Mouse (Mus musculus): ENCODE measurements around the gene Slc40a1. TPM values are rescaled to one million over a fixed set of nuclear protein-coding genes. Genes with fewer than 3 reads are reported as not detected.
A peak's percentile ranks its signal among the peaks of the same experiment; 100 is the strongest.

Gene Slc40a1
- 74.0 and 83.9 TPM in 2 replicates for polyA plus RNA-seq (2014; fragmentation: Nextera tagmentation; extraction: Ambion mirVana)

DNA sequence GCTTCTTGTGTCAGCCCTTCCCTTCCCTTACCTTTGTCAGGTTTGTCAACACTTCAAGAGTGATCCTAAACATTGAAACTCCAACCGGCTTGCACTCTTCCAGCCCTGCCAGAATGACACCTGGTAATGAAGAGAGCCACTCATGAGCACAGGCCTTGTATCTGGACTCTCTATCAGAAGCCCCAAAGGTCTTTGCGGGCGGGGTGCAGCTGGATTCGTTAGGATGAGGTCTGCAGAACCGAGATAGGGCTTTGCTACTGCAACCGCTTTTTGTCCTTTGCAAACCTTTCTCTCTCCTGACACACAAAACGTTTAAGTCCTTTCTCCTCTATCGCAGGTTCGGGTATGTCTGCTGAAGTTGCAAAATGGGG, at the start of gene Slc40a1:
TSS of gene Slc40a1 (minus strand) at position 131 of the 371 bp plus-strand sequence.
- Histone ChIP-seq H3K9me3 (ENCODE audit: control insufficient read depth, low read depth, low read length) (no peaks in the 10 kb centered on the region), H3K4me2 (replicated peaks; ENCODE audit: low read depth, low read length) (peak within 1 kb of the TSS; percentile 74), H3K36me3 (ENCODE audit: control insufficient read depth, insufficient read depth, low read length) (no peaks in the 10 kb centered on the region), H3K27ac (ENCODE audit: low read length) (peak within 1 kb of the TSS; percentile 44; the same call in 1 of the 2 replicates), H3K4me1 (ENCODE audit: control insufficient read depth, insufficient read depth, low read length) (0 out of 2 replicates have a peak, but pooled peaks cover 2% of the 10 kb centered on the region), H3K27me3 (ENCODE audit: control insufficient read depth, insufficient read depth, low read length) (no peaks in the 10 kb centered on the region), H3K9ac (replicated peaks; ENCODE audit: low read depth, low read length) (peak within 1 kb of the TSS; percentile 45), H3K4me3 (ENCODE audit: low read depth, low read length) (peak within 1 kb of the TSS; percentile 53)
- peak; percentile 30; the same call in 1 of the 2 replicates for ATAC-seq (ENCODE audit: insufficient number of reproducible peaks, insufficient read depth, low FRiP score, low read depth)
- 26% methylated on average over 9 of the region's 9 CpGs for WGBS

GRCm38 (mm10) chr1:45971314-45971713, 45.0 kb upstream of the Slc40a1 start:
- WGBS = 84% methylated on average over 4 of the region's 4 CpGs
- no peaks in the 10 kb centered on the region for H3K27me3 ChIP-seq (ENCODE audit: control insufficient read depth, insufficient read depth, low read length)
- no peak for ATAC-seq (ENCODE audit: insufficient number of reproducible peaks, insufficient read depth, low FRiP score, low read depth)
- H3K27ac ChIP-seq (ENCODE audit: low read length) = no peak overlapping the region
- H3K9ac ChIP-seq (replicated peaks; ENCODE audit: low read depth, low read length) = no peak overlapping the region
- H3K4me3 ChIP-seq (ENCODE audit: low read depth, low read length) = no peak overlapping the region
- H3K4me1 ChIP-seq (ENCODE audit: control insufficient read depth, insufficient read depth, low read length) = no peaks in the 10 kb centered on the region
- no peaks in the 10 kb centered on the region for H3K36me3 ChIP-seq (ENCODE audit: control insufficient read depth, insufficient read depth, low read length)
- H3K9me3 ChIP-seq (ENCODE audit: control insufficient read depth, low read depth, low read length) = no peaks in the 10 kb centered on the region
- H3K4me2 ChIP-seq (replicated peaks; ENCODE audit: low read depth, low read length) = no peak overlapping the region

- Histone ChIP-seq H3K4me3 (ENCODE audit: low read depth, low read length) (no peak overlapping the region), H3K27me3 (ENCODE audit: control insufficient read depth, insufficient read depth, low read length) (no peaks in the 10 kb centered on the region), H3K9me3 (ENCODE audit: control insufficient read depth, low read depth, low read length) (no peaks in the 10 kb centered on the region), H3K36me3 (ENCODE audit: control insufficient read depth, insufficient read depth, low read length) (no peaks in the 10 kb centered on the region), H3K4me2 (replicated peaks; ENCODE audit: low read depth, low read length) (no peak overlapping the region), H3K4me1 (ENCODE audit: control insufficient read depth, insufficient read depth, low read length) (no peaks in the 10 kb centered on the region), H3K27ac (ENCODE audit: low read length) (no peak overlapping the region), H3K9ac (replicated peaks; ENCODE audit: low read depth, low read length) (no peak overlapping the region)
- no peak for ATAC-seq (ENCODE audit: insufficient number of reproducible peaks, insufficient read depth, low FRiP score, low read depth)
- WGBS = 64% methylated on average over 2 of the region's 2 CpGs
Measured at GRCm38 (mm10) chr1:45948988-45949387, 22.7 kb upstream of the Slc40a1 start.

GRCm38 (mm10) chr1:45947843-45948242, 21.5 kb upstream of the Slc40a1 start:
- Histone ChIP-seq H3K27ac (ENCODE audit: low read length) (no peak overlapping the region), H3K4me3 (ENCODE audit: low read depth, low read length) (no peak overlapping the region), H3K36me3 (ENCODE audit: control insufficient read depth, insufficient read depth, low read length) (no peaks in the 10 kb centered on the region), H3K9me3 (ENCODE audit: control insufficient read depth, low read depth, low read length) (no peaks in the 10 kb centered on the region), H3K27me3 (ENCODE audit: control insufficient read depth, insufficient read depth, low read length) (no peaks in the 10 kb centered on the region), H3K4me1 (ENCODE audit: control insufficient read depth, insufficient read depth, low read length) (no peaks in the 10 kb centered on the region), H3K9ac (replicated peaks; ENCODE audit: low read depth, low read length) (no peak overlapping the region), H3K4me2 (replicated peaks; ENCODE audit: low read depth, low read length) (no peak overlapping the region)
- no peak for ATAC-seq (ENCODE audit: insufficient number of reproducible peaks, insufficient read depth, low FRiP score, low read depth)
- WGBS = 65% methylated on average over 1 of the region's 1 CpGs

- no peak overlapping the region for H3K9ac ChIP-seq (replicated peaks; ENCODE audit: low read depth, low read length)
- no peaks in the 10 kb centered on the region for H3K9me3 ChIP-seq (ENCODE audit: control insufficient read depth, low read depth, low read length)
- H3K36me3 ChIP-seq (ENCODE audit: control insufficient read depth, insufficient read depth, low read length) = no peaks in the 10 kb centered on the region
- no peak overlapping the region for H3K27ac ChIP-seq (ENCODE audit: low read length)
- no peak overlapping the region for H3K4me2 ChIP-seq (replicated peaks; ENCODE audit: low read depth, low read length)
- H3K4me3 ChIP-seq (ENCODE audit: low read depth, low read length) = no peak overlapping the region
- H3K27me3 ChIP-seq (ENCODE audit: control insufficient read depth, insufficient read depth, low read length) = no peaks in the 10 kb centered on the region
- H3K4me1 ChIP-seq (ENCODE audit: control insufficient read depth, insufficient read depth, low read length) = no peaks in the 10 kb centered on the region
- no peak for ATAC-seq (ENCODE audit: insufficient number of reproducible peaks, insufficient read depth, low FRiP score, low read depth)
Measured at GRCm38 (mm10) chr1:45931127-45931526, 4.8 kb upstream of the Slc40a1 start.

DNA sequence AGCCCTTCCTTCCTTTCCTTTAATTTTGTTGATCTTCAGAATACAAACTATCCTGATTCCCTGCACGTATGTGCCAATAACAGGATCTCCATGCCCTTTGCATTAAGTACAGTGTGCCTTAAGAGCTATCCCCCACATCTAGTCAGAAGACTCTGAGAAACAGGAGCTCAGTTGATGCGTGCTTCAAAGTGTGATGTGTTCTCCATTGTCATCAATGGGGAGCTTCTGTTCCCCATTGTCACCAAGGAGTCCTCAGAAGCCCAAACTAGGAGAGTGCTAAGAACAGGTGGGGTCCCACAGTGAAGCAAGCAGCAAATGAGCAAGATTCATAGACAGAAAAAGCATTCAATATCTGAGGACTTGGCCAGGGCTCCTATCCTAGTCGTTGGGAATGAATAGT, 588 bp upstream of the Slc40a1 start:
- ATAC-seq (ENCODE audit: insufficient number of reproducible peaks, insufficient read depth, low FRiP score, low read depth) = no peak
- Histone ChIP-seq H3K9ac (replicated peaks; ENCODE audit: low read depth, low read length) (no peak overlapping the region), H3K27ac (ENCODE audit: low read length) (no peak overlapping the region), H3K36me3 (ENCODE audit: control insufficient read depth, insufficient read depth, low read length) (no peaks in the 10 kb centered on the region), H3K27me3 (ENCODE audit: control insufficient read depth, insufficient read depth, low read length) (no peaks in the 10 kb centered on the region), H3K4me1 (ENCODE audit: control insufficient read depth, insufficient read depth, low read length) (0 out of 2 replicates have a peak, but pooled peaks cover 2% of the 10 kb centered on the region), H3K4me2 (replicated peaks; ENCODE audit: low read depth, low read length) (no peak overlapping the region), H3K9me3 (ENCODE audit: control insufficient read depth, low read depth, low read length) (no peaks in the 10 kb centered on the region), H3K4me3 (ENCODE audit: low read depth, low read length) (no peak overlapping the region)
- WGBS = 58% methylated on average over 3 of the region's 3 CpGs

DNA sequence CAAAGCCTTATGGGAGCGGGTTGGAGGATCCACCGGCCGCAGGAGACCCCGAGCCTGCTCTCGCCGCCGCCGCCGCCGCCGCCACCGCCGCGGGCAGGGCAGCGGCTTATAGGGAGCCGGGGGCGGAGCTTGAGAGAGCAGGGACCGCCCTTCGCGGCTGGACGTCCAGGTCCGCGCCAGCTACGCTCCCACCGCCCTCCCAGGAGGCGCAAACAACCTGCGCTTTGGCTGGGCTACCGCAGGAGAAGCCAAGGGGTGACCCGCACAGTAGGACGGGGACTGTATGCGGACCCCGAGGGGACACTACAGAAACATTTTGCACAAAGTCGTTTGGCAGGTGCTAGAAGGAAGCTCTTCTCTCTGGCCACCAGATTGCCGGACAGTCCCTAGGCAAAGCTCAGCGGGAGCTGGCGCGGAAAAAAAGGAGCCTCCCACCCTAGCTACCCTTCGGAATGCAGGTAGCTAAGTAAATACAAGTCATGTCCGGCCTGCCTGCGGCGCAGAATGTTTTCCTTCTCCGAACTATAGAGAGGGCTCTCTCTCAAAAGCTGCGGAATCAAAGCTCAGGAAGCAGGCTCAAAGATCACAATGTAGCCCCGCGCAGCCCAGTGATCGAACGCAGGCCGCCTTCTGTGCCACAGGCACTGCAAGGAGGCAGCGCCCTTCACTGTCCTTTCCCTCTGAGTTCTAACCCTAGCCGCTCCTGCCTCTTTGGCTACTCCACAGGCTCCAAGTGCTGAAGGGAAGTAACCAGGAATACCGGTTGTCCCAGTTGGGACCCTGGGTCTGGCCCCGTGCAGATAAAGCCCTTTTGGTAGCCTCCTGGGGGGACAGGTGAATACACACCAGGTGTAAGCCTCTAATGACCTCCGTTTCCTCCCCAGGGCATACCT, 577 bp downstream of the Slc40a1 start:
- H3K4me1 ChIP-seq (ENCODE audit: control insufficient read depth, insufficient read depth, low read length) = 0 out of 2 replicates have a peak, but pooled peaks cover 2% of the 10 kb centered on the region
- WGBS = under 1% methylated on average over 51 of the region's 53 CpGs
- peak overlapping the region; percentile 44; the same call in 1 of the 2 replicates for H3K27ac ChIP-seq (ENCODE audit: low read length)
- peak overlapping the region; percentile 74 for H3K4me2 ChIP-seq (replicated peaks; ENCODE audit: low read depth, low read length)
- peak overlapping the region; percentile 53 for H3K4me3 ChIP-seq (ENCODE audit: low read depth, low read length)
- H3K9me3 ChIP-seq (ENCODE audit: control insufficient read depth, low read depth, low read length) = no peaks in the 10 kb centered on the region
- H3K36me3 ChIP-seq (ENCODE audit: control insufficient read depth, insufficient read depth, low read length) = no peaks in the 10 kb centered on the region
- H3K9ac ChIP-seq (replicated peaks; ENCODE audit: low read depth, low read length) = peak overlapping the region; percentile 45
- no peaks in the 10 kb centered on the region for H3K27me3 ChIP-seq (ENCODE audit: control insufficient read depth, insufficient read depth, low read length)
- peak; percentile 98 for ATAC-seq (ENCODE audit: insufficient number of reproducible peaks, insufficient read depth, low FRiP score, low read depth)

DNA sequence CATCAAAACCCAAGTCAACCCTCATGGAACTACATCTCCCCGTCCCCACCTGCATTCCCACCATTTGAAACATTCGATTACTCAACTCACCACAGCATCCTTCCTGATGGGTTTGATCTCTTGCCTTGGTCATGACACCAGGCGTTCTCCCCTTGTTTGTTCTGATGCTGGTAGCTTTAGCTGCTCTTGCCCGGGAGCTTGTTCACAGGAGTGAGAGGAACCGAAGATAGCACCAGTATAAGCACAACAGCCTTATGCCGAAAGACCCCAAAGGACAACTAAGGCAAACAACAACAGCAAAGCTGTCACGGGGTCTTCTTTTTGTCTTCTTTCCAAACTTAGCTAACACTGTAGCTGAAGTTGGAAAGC, 1.2 kb downstream of the Slc40a1 start:
- 0 out of 2 replicates have a peak, but pooled peaks cover 2% of the 10 kb centered on the region for H3K4me1 ChIP-seq (ENCODE audit: control insufficient read depth, insufficient read depth, low read length)
- peak overlapping the region; percentile 74 for H3K4me2 ChIP-seq (replicated peaks; ENCODE audit: low read depth, low read length)
- no peaks in the 10 kb centered on the region for H3K27me3 ChIP-seq (ENCODE audit: control insufficient read depth, insufficient read depth, low read length)
- peak overlapping the region; percentile 53 for H3K4me3 ChIP-seq (ENCODE audit: low read depth, low read length)
- H3K27ac ChIP-seq (ENCODE audit: low read length) = no peak overlapping the region
- 6% methylated on average over 7 of the region's 7 CpGs for WGBS
- peak; percentile 9; the same call in 1 of the 2 replicates for ATAC-seq (ENCODE audit: insufficient number of reproducible peaks, insufficient read depth, low FRiP score, low read depth)
- H3K9me3 ChIP-seq (ENCODE audit: control insufficient read depth, low read depth, low read length) = no peaks in the 10 kb centered on the region
- H3K36me3 ChIP-seq (ENCODE audit: control insufficient read depth, insufficient read depth, low read length) = no peaks in the 10 kb centered on the region
- peak overlapping the region; percentile 45 for H3K9ac ChIP-seq (replicated peaks; ENCODE audit: low read depth, low read length)
